ENCODE assay signal across 24 mouse cellular contexts in genomic region chr1:184951758-184952157, GRCm38 (mm10). TPM values are rescaled to one million over a fixed set of nuclear protein-coding genes. Genes with fewer than 3 reads are reported as not detected.
"Had no signal": no experiment of that assay in that cellular context is flagged by ENCODE, and none has a peak within 500 bp of the region (broad histone marks: within the 10 kb centered on the region; RNA-seq: fewer than 3 reads in every experiment).

No protein-coding gene starts in this region.

- H3K9me3 ChIP-seq: limb, embryonic 10.5 days; liver, embryonic 12.5 days; liver, embryonic 15.5 days; lung, embryonic 15.5 days; midbrain, embryonic 13.5 days; stomach, embryonic 15.5 days had no signal

- H3K27me3 ChIP-seq: limb, embryonic 13.5 days; liver, embryonic 12.5 days; liver, embryonic 15.5 days; lung, embryonic 15.5 days; midbrain, embryonic 13.5 days; neural tube, embryonic 13.5 days; stomach, embryonic 15.5 days had no signal

- H3K4me1 ChIP-seq: limb, embryonic 10.5 days; liver, embryonic 15.5 days; megakaryocyte, embryonic 14.5 days; stomach, embryonic 15.5 days had no signal

- H3K4me3 ChIP-seq: limb, embryonic 10.5 days; limb, embryonic 13.5 days; liver, embryonic 12.5 days; liver, embryonic 15.5 days; lung, embryonic 15.5 days; megakaryocyte, embryonic 14.5 days; midbrain, embryonic 10.5 days; midbrain, embryonic 13.5 days; myocyte; neural tube, embryonic 13.5 days; stomach, embryonic 15.5 days had no signal

- H3K4me2 ChIP-seq: limb, embryonic 13.5 days; liver, embryonic 12.5 days; liver, embryonic 15.5 days; lung, embryonic 15.5 days; midbrain, embryonic 13.5 days; neural tube, embryonic 13.5 days; stomach, embryonic 15.5 days had no signal

- H3K9ac ChIP-seq: limb, embryonic 13.5 days; liver, embryonic 12.5 days; liver, embryonic 15.5 days; lung, embryonic 15.5 days; midbrain, embryonic 13.5 days; neural tube, embryonic 13.5 days; stomach, embryonic 15.5 days had no signal

- ATAC-seq: liver, embryonic 12.5 days; midbrain, embryonic 13.5 days; midbrain, embryonic 16.5 days had no signal

- H3K36me3 ChIP-seq: limb, embryonic 10.5 days; liver, embryonic 12.5 days; liver, embryonic 15.5 days; lung, embryonic 15.5 days; neural tube, embryonic 13.5 days; stomach, embryonic 15.5 days had no signal

- DNase-seq: kidney, adult 9 months; kidney, postnatal 14 days; kidney, postnatal 4 days; liver; lung, adult 18-20 months; lung, postnatal 10 days; lung, postnatal 36 days; retina, postnatal 1 day; spleen, adult 18-20 months; thymus, postnatal 25 days had no signal

- H3K27ac ChIP-seq: limb, embryonic 10.5 days; limb, embryonic 13.5 days; liver, embryonic 12.5 days; liver, embryonic 15.5 days; lung, embryonic 15.5 days; midbrain, embryonic 10.5 days; midbrain, embryonic 13.5 days; neural tube, embryonic 13.5 days; stomach, embryonic 15.5 days had no signal

RNA-seq across cellular contexts. Expression of gene Mark1, which starts 47.6 kb away (rescaled TPM):
- total RNA-seq: monocyte, adult 5-6 weeks; neutrophil, adult 5-6 weeks had no signal
- polyA plus RNA-seq: myocyte had no signal
